Mouse (Mus musculus): ENCODE data around the gene Exo5. TPM values are rescaled to one million over a fixed set of nuclear protein-coding genes. Genes with fewer than 3 reads are reported as not detected.

The Exo5 gene
- polyA plus RNA-seq, 1 experiment from 2014 or later: 27.3 TPM

DNA sequence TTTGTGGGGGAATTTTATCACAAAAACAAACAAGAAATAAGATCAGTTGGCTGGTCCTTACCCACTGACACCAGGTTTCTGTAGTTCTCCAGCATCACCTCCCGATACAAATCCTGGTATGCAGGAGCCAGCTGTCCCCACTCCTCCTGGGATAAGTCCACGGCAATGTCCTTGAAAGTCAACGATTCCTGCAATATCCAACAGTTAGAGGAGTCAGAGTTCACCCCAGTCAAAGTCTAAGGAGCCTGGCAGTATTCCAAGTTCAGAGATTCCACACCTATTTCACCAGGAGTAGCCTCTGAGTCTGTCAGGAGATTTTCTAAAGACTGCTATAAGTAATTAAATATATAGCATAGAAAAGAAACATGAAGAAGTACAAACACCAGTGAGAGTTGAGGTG lies 10.2 kb upstream of the Exo5 start:
- WGBS: 97% methylated on average over 3 of the region's 3 CpGs
- H3K4me2 ChIP-seq: no peak overlapping the region
- H3K27me3 ChIP-seq (replicated peaks): no peaks in the 10 kb centered on the region
- peaks cover 10% of the 10 kb centered on the region; the same call in 1 of the 2 replicates for H3K36me3 ChIP-seq
- no peak overlapping the region for H3K4me3 ChIP-seq (replicated peaks)
- H3K4me1 ChIP-seq: no peaks in the 10 kb centered on the region
- no peak overlapping the region for H3K27ac ChIP-seq (replicated peaks)
- no peaks in the 10 kb centered on the region; the same call in 1 of the 2 replicates for H3K9me3 ChIP-seq (replicated peaks)
- no peak for ATAC-seq (ENCODE audit: low FRiP score)
- H3K9ac ChIP-seq (replicated peaks): no peak overlapping the region

DNA sequence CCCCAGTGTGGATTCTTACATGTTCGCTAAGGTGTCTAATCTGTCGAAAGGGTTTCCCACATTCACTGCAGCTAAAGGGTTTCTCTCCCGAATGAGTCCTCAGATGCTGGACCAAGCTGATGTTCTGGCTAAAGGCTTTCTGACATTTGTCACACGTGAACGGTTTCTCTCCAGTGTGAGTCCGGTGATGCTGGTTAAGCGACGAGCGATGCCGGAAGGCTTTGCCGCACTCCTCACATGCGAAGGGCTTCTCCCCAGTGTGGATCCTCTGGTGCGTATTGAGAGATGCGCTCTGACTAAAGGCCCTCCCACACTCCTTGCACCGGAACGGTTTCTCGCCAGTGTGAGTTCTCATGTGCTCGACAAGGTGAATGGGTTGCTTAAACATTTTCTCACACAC lies 5.9 kb upstream of the Exo5 start:
- H3K9ac ChIP-seq (replicated peaks): no peak overlapping the region
- no peak overlapping the region for H3K27ac ChIP-seq (replicated peaks)
- H3K4me2 ChIP-seq: no peak overlapping the region
- H3K4me1 ChIP-seq: no peaks in the 10 kb centered on the region
- H3K9me3 ChIP-seq (replicated peaks): no peaks in the 10 kb centered on the region; the same call in 1 of the 2 replicates
- ATAC-seq (ENCODE audit: low FRiP score): no peak
- H3K4me3 ChIP-seq (replicated peaks): no peak overlapping the region
- no peaks in the 10 kb centered on the region for H3K27me3 ChIP-seq (replicated peaks)
- 94% methylated on average over 18 of the region's 18 CpGs for WGBS
- H3K36me3 ChIP-seq: peaks cover 10% of the 10 kb centered on the region; the same call in 1 of the 2 replicates

DNA sequence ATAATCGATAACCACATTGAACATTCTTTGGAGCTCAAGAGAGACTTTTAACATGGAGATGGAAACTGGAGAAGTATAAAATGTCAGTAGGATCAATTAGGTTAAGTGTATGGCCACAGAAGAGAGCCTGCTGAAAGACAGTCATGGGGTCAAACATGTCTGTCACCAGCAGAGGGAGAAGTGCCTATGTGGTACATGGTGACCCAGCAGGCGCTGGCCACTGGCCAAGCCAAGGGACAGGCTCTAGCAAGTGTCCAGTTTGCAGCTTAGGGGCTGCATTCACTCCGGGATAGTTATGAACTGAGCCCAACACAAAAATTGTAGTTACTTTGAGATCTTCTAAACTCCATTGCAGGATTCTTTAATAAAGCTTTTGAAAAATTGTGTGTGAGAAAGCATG lies 3.9 kb upstream of the Exo5 start:
- Histone ChIP-seq H3K9ac (replicated peaks) (no peak overlapping the region), H3K4me3 (replicated peaks) (no peak overlapping the region), H3K4me2 (no peak overlapping the region), H3K27ac (replicated peaks) (no peak overlapping the region), H3K4me1 (peaks cover 10% of the 10 kb centered on the region), H3K27me3 (replicated peaks) (no peaks in the 10 kb centered on the region), H3K9me3 (replicated peaks) (no peaks in the 10 kb centered on the region; the same call in 1 of the 2 replicates), H3K36me3 (peaks cover 10% of the 10 kb centered on the region; the same call in 1 of the 2 replicates)
- no peak for ATAC-seq (ENCODE audit: low FRiP score)
- WGBS: 85% methylated on average over 3 of the region's 3 CpGs

DNA sequence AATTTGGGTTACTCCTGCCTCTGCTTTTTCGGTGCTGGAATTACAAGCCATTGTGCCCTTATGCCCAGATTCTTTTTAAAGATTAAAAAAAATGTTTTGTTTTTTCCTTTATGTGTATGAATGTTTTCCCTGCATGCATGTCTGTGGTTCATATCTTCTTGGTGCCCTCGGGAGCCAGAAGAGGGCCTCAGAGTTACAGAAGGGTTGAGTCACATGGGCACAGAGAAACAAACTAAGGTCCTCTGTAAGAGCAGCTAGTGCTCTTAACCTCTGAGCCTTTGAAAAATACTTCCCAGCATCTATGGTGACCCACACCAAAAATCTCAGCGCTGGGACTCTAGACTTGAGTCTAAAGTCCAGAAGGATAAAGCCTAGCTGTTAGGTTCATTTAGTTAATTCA lies 569 bp upstream of the Exo5 start:
- peak overlapping the region; percentile 61 for H3K4me3 ChIP-seq (replicated peaks)
- 16% methylated on average over 3 of the region's 3 CpGs for WGBS

DNA sequence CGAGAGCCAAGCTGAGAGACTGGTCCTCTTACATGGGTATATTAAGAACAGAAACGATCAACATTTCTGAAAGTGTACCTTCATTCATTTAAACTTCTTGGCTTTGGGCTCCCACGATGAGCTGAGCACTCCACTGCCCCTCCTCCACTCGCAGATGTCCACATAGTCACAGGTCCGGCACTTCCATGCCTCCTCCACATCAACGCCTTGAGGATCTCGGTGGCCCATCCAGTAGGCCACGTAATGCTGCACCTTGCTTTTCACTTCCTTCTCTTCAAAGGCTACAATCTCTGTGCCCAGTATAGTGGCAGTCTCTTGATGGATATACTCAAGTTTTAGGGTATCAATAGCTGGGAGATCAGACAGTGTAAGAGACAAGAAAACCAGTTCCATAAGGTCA lies 3.4 kb downstream of the Exo5 start:
- Histone ChIP-seq H3K4me2 (no peak overlapping the region), H3K27me3 (replicated peaks) (no peaks in the 10 kb centered on the region), H3K4me3 (replicated peaks) (no peak overlapping the region), H3K9me3 (replicated peaks) (peaks cover 9% of the 10 kb centered on the region; the same call in 1 of the 2 replicates), H3K9ac (replicated peaks) (no peak overlapping the region), H3K27ac (replicated peaks) (no peak overlapping the region), H3K4me1 (peaks cover 15% of the 10 kb centered on the region), H3K36me3 (peaks cover 34% of the 10 kb centered on the region)
- WGBS: 97% methylated on average over 8 of the region's 8 CpGs
- ATAC-seq (ENCODE audit: low FRiP score): no peak

More for the DNA sequence above, 569 bp upstream of the Exo5 start:
- H3K27me3 ChIP-seq (replicated peaks): no peaks in the 10 kb centered on the region
- H3K36me3 ChIP-seq: peaks cover 23% of the 10 kb centered on the region
- H3K9ac ChIP-seq (replicated peaks): peak overlapping the region; percentile 67
- peaks cover 15% of the 10 kb centered on the region for H3K4me1 ChIP-seq
- H3K4me2 ChIP-seq: peak overlapping the region; percentile 76
- ATAC-seq (ENCODE audit: low FRiP score): peak; percentile 53
- H3K9me3 ChIP-seq (replicated peaks): peaks cover 9% of the 10 kb centered on the region; the same call in 1 of the 2 replicates
- peak overlapping the region; percentile 88 for H3K27ac ChIP-seq (replicated peaks)

DNA sequence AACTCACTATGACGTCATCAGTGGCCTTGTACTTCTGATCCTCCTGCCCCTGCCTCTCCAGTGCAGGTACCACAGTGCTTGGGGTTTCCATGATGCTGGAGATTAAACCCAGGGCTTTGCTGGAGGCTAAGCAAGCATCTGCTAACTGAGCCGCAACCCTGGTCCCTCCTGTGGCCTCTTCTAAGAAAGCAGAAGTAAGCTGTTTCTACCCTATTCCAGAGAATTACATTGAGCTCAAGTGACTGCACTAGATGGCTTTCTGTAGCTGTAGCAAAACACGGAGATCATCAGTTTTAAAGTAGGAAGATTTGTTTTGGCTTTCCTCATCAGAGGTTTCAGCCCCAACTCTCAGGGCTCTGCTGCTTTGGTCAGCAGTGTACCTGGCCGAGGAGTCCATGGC lies 10.3 kb downstream of the Exo5 start:
- H3K27me3 ChIP-seq (replicated peaks): no peaks in the 10 kb centered on the region
- ATAC-seq (ENCODE audit: low FRiP score): no peak
- 71% methylated on average over 4 of the region's 4 CpGs for WGBS
- no peaks in the 10 kb centered on the region for H3K9me3 ChIP-seq (replicated peaks)
- H3K4me2 ChIP-seq: no peak overlapping the region
- no peak overlapping the region for H3K4me3 ChIP-seq (replicated peaks)
- H3K27ac ChIP-seq (replicated peaks): no peak overlapping the region
- H3K36me3 ChIP-seq: peaks cover 5% of the 10 kb centered on the region
- no peak overlapping the region for H3K9ac ChIP-seq (replicated peaks)
- H3K4me1 ChIP-seq: 0 out of 2 replicates have a peak, but pooled peaks cover 2% of the 10 kb centered on the region

DNA sequence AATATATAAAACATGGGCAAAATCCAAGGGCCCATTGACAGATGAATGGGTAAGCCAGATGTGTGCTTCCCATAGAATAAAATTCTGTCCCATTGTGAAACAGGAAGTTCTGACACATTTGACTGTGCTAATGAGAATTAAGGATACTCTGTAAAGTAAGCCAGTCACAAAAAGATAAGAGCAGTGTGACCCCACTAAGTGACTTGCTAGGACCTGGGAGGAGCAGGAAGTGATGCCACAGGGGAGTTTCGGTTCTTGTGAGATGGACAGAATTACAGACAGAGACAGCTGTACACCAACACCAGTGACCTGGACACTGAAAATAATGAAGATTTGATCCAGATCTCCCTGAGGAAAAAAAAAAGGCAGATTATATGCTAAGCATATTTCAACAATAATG lies 11.0 kb downstream of the Exo5 start:
- Histone ChIP-seq H3K4me2 (no peak overlapping the region), H3K27me3 (replicated peaks) (no peaks in the 10 kb centered on the region), H3K4me3 (replicated peaks) (no peak overlapping the region), H3K9ac (replicated peaks) (no peak overlapping the region), H3K4me1 (0 out of 2 replicates have a peak, but pooled peaks cover 2% of the 10 kb centered on the region), H3K9me3 (replicated peaks) (no peaks in the 10 kb centered on the region), H3K36me3 (peaks cover 1% of the 10 kb centered on the region; the same call in 1 of the 2 replicates), H3K27ac (replicated peaks) (no peak overlapping the region)
- 91% methylated on average over 1 of the region's 1 CpGs for WGBS
- ATAC-seq (ENCODE audit: low FRiP score): no peak

DNA sequence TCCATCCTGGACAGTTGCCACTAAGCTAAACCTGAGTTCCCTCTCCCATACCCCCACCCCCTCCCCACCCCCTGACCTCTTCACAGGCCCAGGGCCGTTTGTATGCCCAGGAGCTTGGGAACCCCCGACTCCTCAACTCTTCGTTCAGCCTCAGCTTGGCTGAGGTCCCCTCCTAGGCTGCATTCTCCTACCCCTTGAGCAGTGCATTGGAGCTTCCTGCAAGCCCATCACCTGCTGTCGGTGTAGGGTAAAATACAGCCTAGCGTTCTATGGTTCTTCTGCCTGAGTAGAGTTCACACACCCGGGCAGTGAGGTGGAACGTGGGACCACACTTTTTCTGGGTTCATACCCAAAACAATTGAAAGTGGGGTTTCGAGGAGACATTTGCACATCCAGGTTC lies 11.4 kb downstream of the Exo5 start:
- Histone ChIP-seq H3K27me3 (replicated peaks) (no peaks in the 10 kb centered on the region), H3K4me1 (0 out of 2 replicates have a peak, but pooled peaks cover 2% of the 10 kb centered on the region), H3K4me2 (no peak overlapping the region), H3K9me3 (replicated peaks) (no peaks in the 10 kb centered on the region), H3K27ac (replicated peaks) (no peak overlapping the region), H3K4me3 (replicated peaks) (no peak overlapping the region), H3K9ac (replicated peaks) (no peak overlapping the region), H3K36me3 (no peaks in the 10 kb centered on the region)
- no peak for ATAC-seq (ENCODE audit: low FRiP score)
- WGBS: 66% methylated on average over 8 of the region's 8 CpGs

DNA sequence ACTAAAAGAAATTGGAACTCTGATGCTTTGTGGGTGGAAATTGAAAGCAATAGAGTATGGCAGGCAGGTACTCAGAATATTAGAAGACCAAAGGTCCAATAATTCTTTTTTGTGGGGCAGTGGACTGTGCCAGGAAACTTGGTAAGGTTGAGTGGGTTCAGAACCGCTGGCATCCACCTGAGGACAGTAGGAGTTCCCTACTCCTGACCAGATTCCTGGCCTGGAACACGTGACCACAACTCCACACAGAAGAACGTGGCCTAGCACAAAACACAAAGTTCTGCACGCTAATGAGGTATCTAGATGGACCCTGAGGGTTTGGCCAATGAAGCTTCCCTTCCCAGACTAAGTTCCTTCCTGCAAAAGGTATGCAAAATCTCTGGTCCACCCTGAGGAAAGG lies 12.0 kb downstream of the Exo5 start:
- no peaks in the 10 kb centered on the region for H3K9me3 ChIP-seq (replicated peaks)
- no peak overlapping the region for H3K27ac ChIP-seq (replicated peaks)
- no peak for ATAC-seq (ENCODE audit: low FRiP score)
- H3K9ac ChIP-seq (replicated peaks): no peak overlapping the region
- no peaks in the 10 kb centered on the region for H3K27me3 ChIP-seq (replicated peaks)
- 0 out of 2 replicates have a peak, but pooled peaks cover 2% of the 10 kb centered on the region for H3K4me1 ChIP-seq
- no peak overlapping the region for H3K4me2 ChIP-seq
- H3K36me3 ChIP-seq: no peaks in the 10 kb centered on the region
- H3K4me3 ChIP-seq (replicated peaks): no peak overlapping the region
- WGBS: 60% methylated on average over 4 of the region's 4 CpGs

DNA sequence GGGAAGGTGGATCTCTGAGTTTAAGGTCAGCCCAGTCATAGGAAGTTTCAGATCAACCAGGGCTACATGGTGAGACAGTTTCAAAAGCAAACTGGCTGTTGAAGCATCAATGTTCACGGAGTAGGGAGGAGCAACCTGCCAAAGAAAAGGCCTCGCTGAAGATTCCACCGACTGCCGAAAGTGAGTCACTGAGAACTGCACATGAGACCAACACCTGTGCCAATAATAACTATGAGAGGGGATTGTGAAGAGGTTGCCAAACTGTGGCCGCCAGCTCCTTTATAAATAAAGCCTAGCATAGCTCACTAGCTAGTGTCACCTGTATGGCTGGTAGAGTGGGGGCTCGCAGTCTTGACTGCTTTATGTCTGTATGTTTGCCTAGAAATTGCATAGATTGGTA lies 13.7 kb downstream of the Exo5 start:
- Histone ChIP-seq H3K27me3 (replicated peaks) (no peaks in the 10 kb centered on the region), H3K4me3 (replicated peaks) (no peak overlapping the region), H3K4me2 (no peak overlapping the region), H3K27ac (replicated peaks) (no peak overlapping the region), H3K9ac (replicated peaks) (no peak overlapping the region), H3K36me3 (no peaks in the 10 kb centered on the region), H3K4me1 (0 out of 2 replicates have a peak, but pooled peaks cover 2% of the 10 kb centered on the region), H3K9me3 (replicated peaks) (no peaks in the 10 kb centered on the region)
- WGBS: 85% methylated on average over 6 of the region's 6 CpGs
- ATAC-seq (ENCODE audit: low FRiP score): no peak

DNA sequence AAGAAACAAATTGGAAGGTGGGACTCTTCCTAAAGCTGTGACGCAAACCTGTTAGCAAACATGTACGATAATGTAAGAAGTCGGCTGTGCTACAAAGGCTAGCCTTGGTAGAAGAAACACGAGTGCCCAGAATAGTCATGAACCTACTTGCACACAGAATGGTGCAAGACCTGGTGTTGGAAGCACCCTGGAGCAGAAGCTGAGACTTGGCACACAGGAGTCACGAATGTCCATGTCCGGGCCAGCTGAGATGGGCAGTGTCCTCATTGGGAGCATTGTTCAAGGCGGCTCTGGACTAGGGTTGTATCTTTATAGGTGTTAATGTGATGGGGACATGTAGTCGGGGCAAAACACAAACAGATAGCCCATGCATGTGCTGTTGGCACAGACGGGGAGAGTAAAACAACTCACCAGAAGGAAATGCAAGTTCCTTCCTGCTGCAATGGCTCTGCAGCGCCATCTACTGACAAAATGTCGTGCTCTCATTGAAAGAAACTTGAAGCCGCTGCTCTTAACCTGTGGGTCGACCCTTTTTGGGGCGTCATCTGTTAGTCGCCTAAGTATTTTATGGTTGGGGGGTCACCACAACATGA lies 15.2 kb downstream of the Exo5 start:
- ATAC-seq (ENCODE audit: low FRiP score): peak; percentile 57; the same call in 1 of the 2 replicates
- Histone ChIP-seq H3K4me3 (replicated peaks) (no peak overlapping the region), H3K9ac (replicated peaks) (no peak overlapping the region), H3K9me3 (replicated peaks) (no peaks in the 10 kb centered on the region), H3K27ac (replicated peaks) (no peak overlapping the region), H3K36me3 (no peaks in the 10 kb centered on the region), H3K27me3 (replicated peaks) (no peaks in the 10 kb centered on the region), H3K4me2 (peak overlapping the region; percentile 28), H3K4me1 (0 out of 2 replicates have a peak, but pooled peaks cover 2% of the 10 kb centered on the region)
- 33% methylated on average over 15 of the region's 15 CpGs for WGBS

DNA sequence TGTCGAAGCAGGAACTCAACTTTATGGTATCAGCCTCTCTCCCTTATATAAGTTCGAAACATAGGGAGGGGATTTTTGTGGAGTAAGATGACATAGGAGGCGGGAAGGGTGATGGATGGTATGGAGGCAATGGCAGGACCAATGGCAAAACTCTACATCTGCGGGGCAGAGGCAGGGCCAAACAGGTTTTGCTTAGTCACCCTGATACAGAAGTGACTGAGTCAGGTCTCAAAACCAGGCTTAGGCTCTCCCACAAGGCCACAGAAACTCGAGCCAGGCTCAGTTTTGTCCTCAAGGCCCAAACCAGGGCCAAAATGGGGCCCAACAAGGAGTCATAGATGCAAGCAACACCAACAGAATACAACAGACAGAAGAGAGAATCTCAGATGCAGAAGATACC lies 19.2 kb downstream of the Exo5 start:
- H3K27ac ChIP-seq (replicated peaks): no peak overlapping the region
- no peak for ATAC-seq (ENCODE audit: low FRiP score)
- 0 out of 2 replicates have a peak, but pooled peaks cover 2% of the 10 kb centered on the region for H3K4me1 ChIP-seq
- no peaks in the 10 kb centered on the region for H3K27me3 ChIP-seq (replicated peaks)
- H3K4me2 ChIP-seq: no peak overlapping the region
- no peaks in the 10 kb centered on the region for H3K9me3 ChIP-seq (replicated peaks)
- 84% methylated on average over 5 of the region's 5 CpGs for WGBS
- no peaks in the 10 kb centered on the region for H3K36me3 ChIP-seq
- H3K9ac ChIP-seq (replicated peaks): no peak overlapping the region
- no peak overlapping the region for H3K4me3 ChIP-seq (replicated peaks)

Measured in neural tube, embryonic 15.5 days (tissue).